Mouse (Mus musculus) MEL (cell line): Measurements from ENCODE around the gene Gabbr2.

Experiments
- CTCF ChIP-seq, 3 experiments: IDR thresholded peaks in 2 of 3; conservative IDR thresholded peaks in 1 of 3; 2 replicates each; pipeline ENCODE4 v1.5.1; 2011 to 2012; ENCODE audit warnings: low read length in 3 of 3, low read depth in 2 of 3, mild to moderate bottlenecking in 2 of 3, improper control_type of control experiment in 1 of 3, inconsistent platforms in 1 of 3, mixed read lengths in 1 of 3, moderate library complexity in 1 of 3; ENCODE audit not compliant: control insufficient read depth in 1 of 3, insufficient read depth in 1 of 3, poor library complexity in 1 of 3, severe bottlenecking in 1 of 3
- EP300 ChIP-seq, 2 experiments: IDR thresholded peaks; 2 replicates each; pipeline ENCODE4 v1.6.1; 2011; ENCODE audit warnings: improper control_type of control experiment in 2 of 2, low read length in 2 of 2, low read depth in 1 of 2, mild to moderate bottlenecking in 1 of 2
- HCFC1 ChIP-seq: IDR thresholded peaks from 2 replicates; pipeline ENCODE4 v1.6.1; 2012; ENCODE audit warnings: low read depth, mild to moderate bottlenecking, inconsistent platforms, low read length, improper control_type of control experiment, moderate library complexity
- POLR2AphosphoS2 ChIP-seq: IDR thresholded peaks from 2 replicates; pipeline ENCODE4 v1.6.1; 2011; ENCODE audit warnings: low read length, improper control_type of control experiment

GRCm38 (mm10) chr4:46814236-46814635, 177.4 kb downstream of the Gabbr2 start:
- no peak for TF ChIP-seq HCFC1
- TF ChIP-seq POLR2AphosphoS2, result no peak
- TF ChIP-seq EP300 (IDR thresholded peaks at IDR 0.05; ENCODE audit: low read depth in 1 of 2, low read length in 2 of 2), result no peak
- TF ChIP-seq CTCF (IDR thresholded peaks at IDR 0.05 in 2 of 3, conservative IDR thresholded peaks at IDR 0.05 in 1 of 3; ENCODE audit: control insufficient read depth in 1 of 3, insufficient read depth in 1 of 3, low read depth in 2 of 3, low read length in 3 of 3, poor library complexity in 1 of 3, severe bottlenecking in 1 of 3), result no peak
